Mouse (Mus musculus) midbrain, embryonic 13.5 days (tissue): Measurements from ENCODE around the gene Uqcr10. TPM values are rescaled to one million over a fixed set of nuclear protein-coding genes. Genes with fewer than 3 reads are reported as not detected.

Experiments used
- ATAC-seq: fragments of 200-750 bp; cut with Nextera tagmentation; 2 replicates; pipeline ENCODE4 v1.8.0; 2017; ENCODE audit warnings: mild to moderate bottlenecking, moderate TSS enrichment, moderate library complexity
- H3K27ac ChIP-seq: fragments of 300-500 bp; sonication (generic); 2 replicates; pipeline ENCODE4 v1.5.1; 2015; ENCODE audit warnings: inconsistent platforms, mild to moderate bottlenecking, moderate library complexity
- H3K27me3 ChIP-seq: fragments of 300-500 bp; sonication (generic); 2 replicates; pipeline ENCODE4 v1.6.1; 2015; ENCODE audit warnings: mild to moderate bottlenecking, inconsistent platforms
- H3K36me3 ChIP-seq: fragments of 300-500 bp; sonication (generic); 2 replicates; pipeline ENCODE4 v1.6.1; 2015; ENCODE audit warnings: mild to moderate bottlenecking, inconsistent platforms
- H3K4me1 ChIP-seq: fragments of 300-500 bp; sonication (generic); replicated peaks from 2 replicates; pipeline ENCODE4 v1.6.1; 2015; ENCODE audit warnings: inconsistent platforms
- H3K4me2 ChIP-seq: fragments of 300-500 bp; sonication (generic); replicated peaks from 2 replicates; pipeline ENCODE4 v1.6.1; 2015; ENCODE audit warnings: moderate library complexity, mild to moderate bottlenecking, inconsistent platforms
- H3K4me3 ChIP-seq: fragments of 300-500 bp; sonication (generic); replicated peaks from 2 replicates; pipeline ENCODE4 v1.5.1; 2015; ENCODE audit warnings: mild to moderate bottlenecking, inconsistent platforms
- H3K9ac ChIP-seq: fragments of 300-500 bp; sonication (generic); replicated peaks from 2 replicates; pipeline ENCODE4 v1.6.1; 2015; ENCODE audit warnings: mild to moderate bottlenecking, inconsistent platforms
- H3K9me3 ChIP-seq: fragments of 300-500 bp; sonication (generic); 2 replicates; pipeline ENCODE4 v1.6.1; 2016; ENCODE audit warnings: mild to moderate bottlenecking, inconsistent platforms
- WGBS: fragments of 180-500 bp; shearing (Covaris S2); methylation state at CpG from one replicate; pipeline ENCODE4 v1.1.7; 2015; 5-methylcytosine and 5-hydroxymethylcytosine counted together
- polyA plus RNA-seq: library from polyadenylated mRNA; unstranded; fragments of >200 nt; fragmentation: Nextera tagmentation; extraction: Ambion mirVana; gene quantifications from 2 replicates; pipeline ENCODE4 v1.2.1, GENCODE M21; 2015

Gene Uqcr10
- polyA plus RNA-seq, 1 experiment from 2014 or later = 524 TPM

DNA sequence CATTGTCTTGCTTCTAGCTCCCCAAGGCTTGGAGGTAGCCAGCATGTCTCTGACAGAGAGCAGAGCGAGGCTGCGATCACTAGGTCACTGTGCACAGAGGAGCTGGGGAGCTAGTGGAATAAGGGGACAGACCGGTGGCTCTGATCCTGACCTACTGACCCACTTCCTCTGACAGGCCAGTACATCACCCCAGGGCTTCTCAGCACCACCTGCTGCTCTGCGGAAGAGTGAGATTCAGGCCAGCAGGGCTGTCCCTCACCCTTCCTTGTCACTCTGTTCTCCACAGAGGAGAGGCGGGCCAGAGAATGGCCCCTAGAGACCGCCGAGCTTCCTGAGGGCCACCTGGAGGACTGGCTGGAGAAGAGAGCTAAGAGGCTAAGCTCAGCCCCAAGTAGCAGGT is 27.6 kb upstream of the Uqcr10 start:
- Histone ChIP-seq H3K4me3 (no peak overlapping the region), H3K4me2 (no peak overlapping the region), H3K27me3 (peaks cover 2% of the 10 kb centered on the region; the same call in 1 of the 2 replicates), H3K36me3 (peaks cover 7% of the 10 kb centered on the region), H3K4me1 (peaks cover 33% of the 10 kb centered on the region), H3K9ac (no peak overlapping the region), H3K9me3 (no peaks in the 10 kb centered on the region), H3K27ac (no peak overlapping the region)
- WGBS = 71% methylated on average over 7 of the region's 7 CpGs
- no peak for ATAC-seq

DNA sequence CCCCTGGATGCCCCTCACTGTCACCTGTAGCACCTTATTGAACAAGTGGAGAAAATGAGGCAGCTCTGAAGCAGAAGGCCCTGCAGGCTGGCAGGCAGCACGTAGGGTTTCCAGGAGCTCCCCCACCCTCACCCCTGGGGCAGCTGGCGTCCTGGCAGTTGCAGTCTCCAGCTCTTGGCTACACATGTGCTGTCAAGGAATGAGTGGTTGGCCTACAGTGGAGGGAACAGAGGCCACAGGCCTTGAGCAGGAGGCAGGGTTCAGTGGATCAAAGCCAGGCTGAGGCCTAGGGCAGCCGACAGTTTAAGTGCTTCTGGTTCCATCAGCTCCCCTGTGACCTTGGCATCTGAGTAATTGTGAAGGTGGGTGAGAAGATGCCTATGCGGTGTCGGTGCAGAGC is 26.8 kb upstream of the Uqcr10 start:
- Histone ChIP-seq H3K9ac (no peak overlapping the region; the same call in 1 of the 2 replicates), H3K4me2 (no peak overlapping the region), H3K36me3 (peaks cover 16% of the 10 kb centered on the region), H3K27ac (no peak overlapping the region), H3K9me3 (no peaks in the 10 kb centered on the region), H3K27me3 (peaks cover 2% of the 10 kb centered on the region; the same call in 1 of the 2 replicates), H3K4me1 (peaks cover 25% of the 10 kb centered on the region), H3K4me3 (no peak overlapping the region)
- WGBS = 87% methylated on average over 5 of the region's 5 CpGs
- ATAC-seq = no peak

DNA sequence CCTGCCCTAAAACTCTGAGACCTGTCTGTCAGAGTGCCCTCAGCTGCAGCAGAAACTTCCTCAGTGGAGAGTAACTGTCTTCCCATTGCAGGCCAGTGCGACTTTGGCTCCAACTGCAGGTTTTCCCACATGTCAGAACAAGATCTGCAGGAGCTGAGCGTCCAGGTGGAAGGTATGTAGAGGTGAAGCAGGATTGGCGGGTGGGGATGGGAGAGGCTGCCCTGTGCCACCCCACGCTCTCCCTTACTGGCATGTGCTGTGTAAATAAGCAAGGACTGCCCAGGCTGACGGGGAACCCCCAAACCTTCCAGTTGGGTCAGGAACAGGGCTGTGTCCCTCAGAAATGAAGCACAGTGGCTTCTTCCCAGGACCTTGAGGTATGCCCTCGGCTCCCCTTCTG is 26.0 kb upstream of the Uqcr10 start:
- Histone ChIP-seq H3K36me3 (peaks cover 23% of the 10 kb centered on the region), H3K9ac (no peak overlapping the region), H3K4me3 (no peak overlapping the region), H3K9me3 (no peaks in the 10 kb centered on the region), H3K4me1 (peaks cover 18% of the 10 kb centered on the region), H3K27me3 (no peaks in the 10 kb centered on the region), H3K27ac (no peak overlapping the region), H3K4me2 (no peak overlapping the region)
- ATAC-seq = no peak
- 82% methylated on average over 6 of the region's 6 CpGs for WGBS

DNA sequence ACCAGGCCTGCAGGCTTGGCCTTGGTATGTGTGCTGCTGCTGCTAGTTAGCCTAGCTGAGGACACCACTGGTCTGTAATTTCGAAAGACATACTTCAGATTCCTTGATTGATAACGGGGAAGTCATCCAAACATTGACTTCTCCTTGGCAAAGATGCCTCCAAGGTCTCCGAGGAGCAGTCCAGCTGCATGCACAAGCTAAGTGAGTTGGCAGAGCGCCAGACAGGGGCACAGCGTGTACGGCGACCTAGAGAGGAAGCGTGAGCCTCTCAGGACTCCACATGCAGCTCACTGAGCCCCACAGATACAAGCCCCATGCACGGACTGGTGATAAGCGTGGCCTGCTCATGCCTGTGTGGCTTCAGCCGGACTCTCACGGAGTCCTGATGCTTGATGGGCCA is 25.5 kb upstream of the Uqcr10 start:
- H3K27ac ChIP-seq = no peak overlapping the region
- H3K9me3 ChIP-seq = no peaks in the 10 kb centered on the region
- ATAC-seq = no peak
- no peaks in the 10 kb centered on the region for H3K27me3 ChIP-seq
- H3K4me2 ChIP-seq = no peak overlapping the region
- WGBS = 76% methylated on average over 12 of the region's 12 CpGs
- no peak overlapping the region for H3K9ac ChIP-seq
- peaks cover 28% of the 10 kb centered on the region for H3K36me3 ChIP-seq
- H3K4me3 ChIP-seq = no peak overlapping the region
- H3K4me1 ChIP-seq = peaks cover 13% of the 10 kb centered on the region; the same call in 1 of the 2 replicates

DNA sequence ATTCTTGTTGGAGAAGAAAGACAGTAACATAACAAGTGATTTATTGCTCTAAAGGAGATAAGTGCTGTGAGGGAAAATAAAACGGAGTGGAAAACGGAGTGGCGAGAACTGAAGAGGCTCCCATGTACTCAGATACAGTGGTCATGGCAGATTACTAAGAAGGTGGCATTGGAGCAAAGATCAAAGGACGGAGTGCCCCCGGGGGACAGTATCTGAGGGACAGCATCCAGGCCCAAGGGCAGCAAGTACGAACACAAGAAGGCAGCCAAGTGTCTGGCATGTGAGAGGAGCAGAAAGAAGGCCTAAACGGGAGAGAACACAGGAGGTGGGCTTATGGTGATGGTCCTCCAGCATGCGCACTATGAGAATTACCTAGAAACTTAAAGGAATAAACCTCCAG is 17.6 kb upstream of the Uqcr10 start:
- no peaks in the 10 kb centered on the region for H3K9me3 ChIP-seq
- no peak overlapping the region for H3K9ac ChIP-seq
- peaks cover 42% of the 10 kb centered on the region for H3K36me3 ChIP-seq
- H3K4me2 ChIP-seq = no peak overlapping the region
- 87% methylated on average over 8 of the region's 8 CpGs for WGBS
- peaks cover 5% of the 10 kb centered on the region; the same call in 1 of the 2 replicates for H3K4me1 ChIP-seq
- no peak overlapping the region for H3K4me3 ChIP-seq
- H3K27me3 ChIP-seq = no peaks in the 10 kb centered on the region
- H3K27ac ChIP-seq = no peak overlapping the region
- no peak for ATAC-seq

DNA sequence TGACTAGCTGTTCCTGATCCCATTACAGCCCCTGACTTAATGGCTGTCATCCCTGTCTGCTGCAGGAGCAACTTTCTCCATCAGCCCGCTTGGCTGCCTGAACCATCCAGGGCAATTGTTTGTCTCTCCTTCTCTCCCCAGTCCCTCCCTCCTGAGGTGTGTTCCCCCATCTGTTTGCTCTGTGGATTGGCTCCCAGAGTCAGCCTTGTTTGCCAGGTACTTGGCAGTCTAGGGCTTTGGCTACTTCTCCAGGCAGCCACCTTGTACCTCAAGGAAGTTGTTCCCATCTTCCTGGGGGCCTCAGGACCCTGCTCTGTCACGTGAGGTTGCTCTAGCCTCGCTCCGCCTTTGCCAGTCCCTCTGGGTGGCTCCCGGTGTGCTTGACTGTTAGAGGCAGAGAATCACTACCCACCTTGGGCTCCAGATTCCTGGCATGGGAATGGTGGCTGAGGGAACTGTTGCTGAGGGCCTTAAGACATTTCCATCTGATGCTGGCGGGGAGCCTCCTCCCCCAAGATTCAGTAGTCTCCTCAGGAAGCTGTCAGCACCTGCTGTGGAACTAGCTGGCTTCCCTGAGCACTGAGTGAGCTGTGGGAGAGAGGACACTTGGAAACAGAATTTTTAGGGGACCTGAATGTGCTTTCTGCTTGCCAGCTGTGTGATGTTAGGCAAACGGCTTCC is 16.9 kb upstream of the Uqcr10 start:
- Histone ChIP-seq H3K9me3 (no peaks in the 10 kb centered on the region), H3K4me2 (no peak overlapping the region), H3K27me3 (no peaks in the 10 kb centered on the region), H3K36me3 (peaks cover 35% of the 10 kb centered on the region), H3K9ac (no peak overlapping the region), H3K4me3 (no peak overlapping the region), H3K27ac (no peak overlapping the region), H3K4me1 (peaks cover 5% of the 10 kb centered on the region; the same call in 1 of the 2 replicates)
- ATAC-seq = no peak
- whole genome bisulfite sequencing = 49% methylated on average over 7 of the region's 7 CpGs

DNA sequence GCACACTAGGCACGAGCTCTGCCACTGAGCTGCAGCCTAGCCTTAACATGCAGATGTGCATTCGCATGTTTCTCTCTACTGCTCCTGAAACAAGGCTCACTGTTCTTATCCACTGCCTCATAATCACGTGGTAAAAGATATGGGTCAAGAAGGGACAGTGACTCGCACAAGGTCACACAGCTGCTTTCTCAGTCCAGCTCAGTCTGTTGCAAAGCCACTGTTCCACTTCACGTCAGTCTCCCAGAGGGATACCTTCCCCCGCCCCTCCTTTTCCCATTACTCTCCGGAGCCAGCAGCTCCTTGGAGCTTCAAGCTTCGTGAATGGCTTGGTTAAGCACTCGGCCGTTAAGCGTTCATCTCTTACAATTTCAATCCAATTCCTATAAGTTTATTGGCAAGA is 16.3 kb upstream of the Uqcr10 start:
- Histone ChIP-seq H3K27me3 (no peaks in the 10 kb centered on the region), H3K9me3 (no peaks in the 10 kb centered on the region), H3K9ac (no peak overlapping the region), H3K36me3 (peaks cover 29% of the 10 kb centered on the region), H3K27ac (no peak overlapping the region), H3K4me1 (peaks cover 5% of the 10 kb centered on the region; the same call in 1 of the 2 replicates), H3K4me2 (no peak overlapping the region), H3K4me3 (no peak overlapping the region)
- no peak for ATAC-seq
- whole genome bisulfite sequencing = 59% methylated on average over 11 of the region's 11 CpGs

DNA sequence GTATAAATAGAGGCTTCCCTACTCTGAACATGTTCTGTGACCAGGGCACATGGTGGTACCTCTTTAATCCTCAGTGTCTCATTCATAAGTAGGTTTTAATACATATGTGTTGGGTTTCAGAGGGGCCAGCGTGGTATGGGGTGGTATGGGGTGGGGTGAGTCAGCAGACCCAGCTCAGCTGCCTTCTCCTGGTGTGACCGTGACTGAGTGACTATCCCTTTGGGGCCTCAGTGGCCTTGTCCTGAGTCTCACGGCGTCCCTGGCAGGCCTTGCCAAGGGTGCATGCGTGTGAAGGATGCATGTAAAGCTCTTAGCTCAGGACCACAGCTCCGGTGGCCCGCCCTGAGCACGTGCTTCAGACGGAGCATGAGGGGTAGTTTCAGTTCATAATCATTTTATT is 15.8 kb upstream of the Uqcr10 start:
- 91% methylated on average over 9 of the region's 9 CpGs for WGBS
- Histone ChIP-seq H3K4me2 (no peak overlapping the region), H3K9ac (no peak overlapping the region), H3K4me1 (peaks cover 5% of the 10 kb centered on the region; the same call in 1 of the 2 replicates), H3K9me3 (no peaks in the 10 kb centered on the region), H3K27me3 (no peaks in the 10 kb centered on the region), H3K36me3 (peaks cover 26% of the 10 kb centered on the region), H3K27ac (no peak overlapping the region), H3K4me3 (no peak overlapping the region)
- ATAC-seq = no peak

DNA sequence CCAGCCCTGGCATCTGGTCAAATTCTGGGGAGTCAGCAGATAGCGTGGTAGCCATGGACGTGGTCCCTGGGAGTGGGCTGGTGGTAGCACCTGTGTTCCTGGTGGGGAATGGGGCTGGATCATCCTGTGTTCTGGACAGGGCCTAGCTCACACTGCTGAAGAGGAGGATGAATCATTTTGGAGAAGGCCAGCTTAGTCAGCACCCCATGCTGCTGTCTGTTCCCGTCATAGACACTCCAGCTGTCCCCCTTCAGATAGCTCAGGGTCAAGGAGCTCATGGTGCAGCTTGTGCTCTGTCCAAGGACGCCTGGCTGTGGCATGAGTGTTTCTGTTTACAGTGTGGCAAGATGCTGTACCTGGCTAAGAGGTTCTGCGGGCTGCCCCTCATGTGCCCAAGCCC is 14.4 kb upstream of the Uqcr10 start:
- peaks cover 12% of the 10 kb centered on the region for H3K36me3 ChIP-seq
- no peak overlapping the region for H3K4me3 ChIP-seq
- no peak overlapping the region for H3K27ac ChIP-seq
- H3K27me3 ChIP-seq = no peaks in the 10 kb centered on the region
- H3K4me2 ChIP-seq = no peak overlapping the region
- H3K9ac ChIP-seq = no peak overlapping the region
- WGBS = 87% methylated on average over 5 of the region's 5 CpGs
- peaks cover 5% of the 10 kb centered on the region; the same call in 1 of the 2 replicates for H3K4me1 ChIP-seq
- no peaks in the 10 kb centered on the region for H3K9me3 ChIP-seq
- ATAC-seq = no peak

DNA sequence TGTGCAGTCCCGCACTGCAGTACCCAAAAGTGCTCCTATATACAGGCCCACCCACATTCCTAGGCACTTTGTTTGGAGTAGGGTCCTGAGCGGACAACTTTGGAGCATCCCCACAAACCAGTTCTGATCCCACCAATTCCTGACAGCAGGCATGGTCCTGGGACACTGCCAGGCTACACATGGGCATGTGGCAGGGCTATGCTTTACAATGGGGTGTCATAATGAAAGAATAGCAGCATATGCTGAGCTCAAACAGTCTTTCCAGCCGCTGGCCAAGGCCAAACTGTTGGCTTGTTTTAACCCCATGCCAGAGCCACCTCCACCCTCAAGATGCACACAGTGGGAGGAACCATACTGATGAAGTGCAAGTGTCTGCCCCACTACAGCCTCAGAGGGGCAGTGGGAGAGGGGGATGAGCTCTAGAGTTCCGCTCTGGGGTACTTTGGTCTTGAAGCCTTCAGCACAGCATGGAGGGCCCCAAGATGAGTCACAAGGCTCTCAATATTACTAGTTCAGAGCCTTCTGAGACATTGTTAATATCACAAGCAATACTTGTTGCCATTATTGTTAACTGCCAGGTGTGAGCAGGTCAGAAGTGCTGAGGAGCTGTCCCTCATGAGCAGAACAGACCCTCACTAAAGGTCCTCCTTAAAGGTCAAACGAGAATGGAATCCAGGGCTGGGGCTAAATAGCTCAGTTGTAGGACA is 12.5 kb upstream of the Uqcr10 start:
- H3K27ac ChIP-seq = no peak overlapping the region
- H3K36me3 ChIP-seq = no peaks in the 10 kb centered on the region
- H3K9me3 ChIP-seq = no peaks in the 10 kb centered on the region
- 93% methylated on average over 5 of the region's 5 CpGs for WGBS
- no peak overlapping the region for H3K4me3 ChIP-seq
- H3K9ac ChIP-seq = no peak overlapping the region
- H3K27me3 ChIP-seq = no peaks in the 10 kb centered on the region
- ATAC-seq = no peak
- no peak overlapping the region for H3K4me2 ChIP-seq
- peaks cover 5% of the 10 kb centered on the region; the same call in 1 of the 2 replicates for H3K4me1 ChIP-seq

DNA sequence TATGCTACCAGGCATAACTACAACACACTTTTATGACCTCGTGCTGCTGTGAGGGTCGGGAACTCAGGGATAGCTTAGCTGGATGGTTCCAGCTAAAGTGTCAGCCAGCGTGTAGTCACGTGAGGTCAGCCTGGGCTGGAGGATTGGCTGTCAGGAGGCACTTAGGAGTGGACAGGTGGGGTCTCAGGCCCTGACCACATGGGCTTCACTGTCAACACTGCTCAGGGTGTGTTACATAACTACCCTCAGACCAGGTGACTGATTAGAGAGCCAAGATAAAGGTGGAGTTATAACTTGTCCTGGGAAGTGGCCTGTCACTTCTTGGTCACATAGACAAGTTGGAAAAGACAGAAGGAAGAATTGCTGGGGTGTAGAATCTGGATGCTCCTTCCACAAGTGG is 11.5 kb upstream of the Uqcr10 start:
- H3K4me3 ChIP-seq = no peak overlapping the region
- H3K4me1 ChIP-seq = no peaks in the 10 kb centered on the region
- no peaks in the 10 kb centered on the region for H3K36me3 ChIP-seq
- H3K27me3 ChIP-seq = no peaks in the 10 kb centered on the region
- H3K9ac ChIP-seq = no peak overlapping the region
- H3K9me3 ChIP-seq = no peaks in the 10 kb centered on the region
- no peak overlapping the region for H3K27ac ChIP-seq
- WGBS = 83% methylated on average over 4 of the region's 4 CpGs
- H3K4me2 ChIP-seq = no peak overlapping the region
- no peak for ATAC-seq

DNA sequence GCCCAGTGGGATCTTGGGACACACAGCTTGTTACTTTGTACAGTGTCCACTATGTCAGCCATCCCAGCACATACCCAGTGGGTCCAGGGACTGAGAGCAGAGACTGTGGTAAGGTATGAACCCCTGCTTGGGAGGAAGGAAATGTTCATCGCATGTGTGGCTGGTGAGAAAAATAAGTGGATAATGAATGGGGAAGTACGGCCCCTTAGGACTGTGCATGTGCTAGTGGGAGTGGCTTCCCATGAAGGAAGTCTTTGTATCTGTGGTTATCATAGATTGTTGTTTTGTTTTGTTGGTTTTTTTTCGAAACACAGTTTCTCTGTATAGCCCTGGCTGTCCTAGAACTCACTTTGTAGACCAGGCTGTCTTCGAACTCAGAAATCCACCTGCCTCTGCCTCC is 10.6 kb upstream of the Uqcr10 start:
- no peaks in the 10 kb centered on the region for H3K27me3 ChIP-seq
- no peak overlapping the region for H3K27ac ChIP-seq
- no peak overlapping the region for H3K4me3 ChIP-seq
- 92% methylated on average over 4 of the region's 4 CpGs for WGBS
- no peaks in the 10 kb centered on the region for H3K4me1 ChIP-seq
- no peak overlapping the region for H3K4me2 ChIP-seq
- H3K9ac ChIP-seq = no peak overlapping the region
- ATAC-seq = no peak
- no peaks in the 10 kb centered on the region for H3K9me3 ChIP-seq
- no peaks in the 10 kb centered on the region for H3K36me3 ChIP-seq
